Mouse (Mus musculus) bone marrow macrophage, adult 2 months (primary cell): ENCODE measurements around the gene Tfap2d. TPM values are rescaled to one million over a fixed set of nuclear protein-coding genes. Genes with fewer than 3 reads are reported as not detected.

Experiments used
- H3K27ac ChIP-seq: 2 replicates; pipeline ENCODE4 v1.5.1; 2012; ENCODE audit warnings: low read depth, low read length; ENCODE audit not compliant: insufficient read depth
- H3K4me1 ChIP-seq: 2 replicates; pipeline ENCODE4 v1.6.1; 2012; ENCODE audit warnings: low read length; ENCODE audit not compliant: control insufficient read depth, insufficient read depth
- H3K4me3 ChIP-seq: 2 replicates; pipeline ENCODE4 v1.5.1; 2012; ENCODE audit warnings: mild to moderate bottlenecking, low read length, moderate library complexity; ENCODE audit not compliant: insufficient read depth
- CTCF ChIP-seq: IDR thresholded peaks from 2 replicates; pipeline ENCODE4 v1.5.1; 2012; ENCODE audit warnings: low read depth, mild to moderate bottlenecking, low read length, moderate library complexity
- POLR2A ChIP-seq: IDR thresholded peaks from 2 replicates; pipeline ENCODE4 v1.6.1; 2012; ENCODE audit warnings: mild to moderate bottlenecking, low read depth, low read length, borderline replicate concordance
- polyA plus RNA-seq: library from polyadenylated mRNA; stranded (reverse); fragments of >200 nt; gene quantifications from 2 replicates; pipeline ENCODE4 v1.2.4, GENCODE M21; 2012; ENCODE audit not compliant: missing spikeins, insufficient read depth, insufficient read length

Gene Tfap2d
- polyA plus RNA-seq, 1 experiment = not detected

DNA sequence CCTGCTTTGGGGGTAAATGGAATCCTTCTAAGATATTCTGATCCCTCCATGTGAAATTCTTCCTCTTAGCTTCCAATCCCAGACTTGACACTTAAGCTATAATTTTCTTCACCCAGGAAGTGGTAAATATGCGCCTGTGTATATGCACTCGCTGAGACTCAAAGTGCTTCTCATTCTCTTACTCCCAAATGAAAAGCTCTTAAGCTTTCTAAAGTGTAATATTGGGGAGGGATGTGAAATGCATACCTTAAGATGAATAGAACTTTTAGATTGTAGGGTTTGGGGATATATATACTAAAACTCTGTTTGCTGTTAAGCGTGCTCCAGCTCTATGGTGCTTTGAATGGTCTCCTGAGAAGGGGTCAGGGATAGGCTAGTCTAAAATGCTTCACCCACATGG lies 5.0 kb downstream of the Tfap2d start:
- TF ChIP-seq CTCF (no peak), POLR2A (no peak)
- H3K4me1 ChIP-seq = no peaks in the 10 kb centered on the region
- H3K4me3 ChIP-seq = no peak overlapping the region
- no peak overlapping the region for H3K27ac ChIP-seq

DNA sequence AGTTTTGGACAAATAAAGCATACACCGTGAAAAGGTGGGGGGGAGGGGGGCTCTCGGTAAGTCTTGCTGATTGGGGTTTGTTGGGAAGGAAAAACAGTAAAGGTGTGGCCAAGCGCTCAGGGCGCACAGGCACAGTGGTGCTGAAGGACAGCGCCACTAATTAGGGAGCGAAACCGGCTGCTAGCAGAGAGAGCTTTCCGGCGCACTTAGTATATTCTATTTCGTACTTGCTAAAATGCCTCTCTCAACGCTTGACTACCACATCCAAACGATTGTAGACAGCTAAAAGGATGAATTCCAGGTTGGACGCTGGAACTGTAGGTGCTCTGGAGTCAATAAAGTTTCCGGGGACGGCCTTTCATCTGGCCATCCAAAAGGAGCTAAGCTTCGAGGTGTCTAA lies 6.9 kb downstream of the Tfap2d start:
- Histone ChIP-seq H3K4me1 (no peaks in the 10 kb centered on the region), H3K4me3 (no peak overlapping the region), H3K27ac (no peak overlapping the region)
- TF ChIP-seq POLR2A (no peak), CTCF (no peak)

DNA sequence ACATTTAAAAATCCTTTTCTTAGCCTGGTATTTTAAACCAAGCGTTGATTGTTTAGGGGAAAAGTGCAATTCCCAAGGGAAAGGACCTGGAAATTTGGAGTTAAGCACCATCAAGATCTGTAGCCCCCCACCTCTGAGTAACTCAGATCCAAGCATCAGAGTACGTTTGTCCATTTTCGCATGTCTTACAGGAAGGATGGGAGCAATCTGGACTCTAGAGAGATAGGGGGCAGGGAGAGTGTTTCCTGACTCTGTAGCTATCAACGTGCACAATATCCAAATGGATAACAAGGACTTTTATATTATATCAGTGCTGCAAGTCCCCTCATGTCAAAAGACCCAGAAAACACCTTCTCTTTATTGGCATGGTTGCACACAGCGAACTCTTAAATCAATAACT lies 7.4 kb downstream of the Tfap2d start:
- Histone ChIP-seq H3K4me3 (no peak overlapping the region), H3K4me1 (no peaks in the 10 kb centered on the region), H3K27ac (no peak overlapping the region)
- TF ChIP-seq CTCF = no peak
- no peak for TF ChIP-seq POLR2A

DNA sequence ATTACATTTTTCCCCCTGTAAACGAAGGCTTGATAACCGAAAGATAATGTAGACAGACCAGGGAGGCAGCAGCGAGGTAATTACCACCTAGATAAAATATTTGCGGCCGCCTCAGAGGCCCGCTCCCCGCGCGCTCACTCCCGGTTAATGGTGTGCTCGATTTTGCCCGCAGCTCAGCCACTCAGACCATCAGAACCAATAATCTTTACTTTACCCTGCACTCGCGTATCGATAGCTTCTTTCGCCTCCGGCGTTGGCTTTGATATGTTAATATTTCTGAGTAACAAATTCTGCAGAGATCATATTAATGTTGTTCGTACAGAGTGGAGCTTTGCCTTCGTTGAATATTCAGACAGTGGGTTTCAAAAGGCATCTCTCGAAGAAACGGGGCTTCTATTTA lies 8.2 kb downstream of the Tfap2d start:
- H3K27ac ChIP-seq = no peak overlapping the region
- TF ChIP-seq POLR2A = no peak
- TF ChIP-seq CTCF = no peak
- H3K4me3 ChIP-seq = no peak overlapping the region
- no peaks in the 10 kb centered on the region for H3K4me1 ChIP-seq

DNA sequence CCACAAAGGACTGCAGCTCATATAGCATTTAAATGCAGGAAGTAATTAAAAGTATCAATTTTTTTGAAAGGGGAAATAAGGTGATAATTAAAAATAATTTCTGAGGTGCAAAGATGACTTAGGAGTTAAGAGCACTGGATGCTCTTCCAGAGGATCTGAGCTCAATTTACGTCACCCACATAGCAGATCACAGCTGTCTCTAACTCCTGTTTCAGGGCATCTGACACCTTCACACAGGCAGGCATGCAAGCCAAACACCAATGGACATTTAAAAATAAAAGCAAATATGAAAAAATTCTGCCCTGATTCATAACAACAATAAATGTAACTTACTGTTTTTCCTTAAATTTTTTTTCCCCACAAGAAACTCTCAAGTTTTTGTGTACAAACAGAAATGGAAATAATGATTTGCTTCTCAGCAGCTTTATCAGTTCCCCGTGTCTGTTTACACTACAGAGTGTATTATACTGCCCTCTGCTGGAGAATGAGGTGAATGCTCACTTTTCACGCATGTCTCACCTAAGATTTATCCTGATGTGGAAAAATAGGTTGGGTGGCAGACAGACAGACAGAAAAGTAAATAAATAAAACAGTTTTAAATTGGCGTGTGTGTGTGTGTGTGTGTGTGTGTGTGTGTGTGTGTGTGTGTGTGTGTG lies 76.0 kb downstream of the Tfap2d start:
- no peaks in the 10 kb centered on the region for H3K4me1 ChIP-seq
- no peak overlapping the region for H3K27ac ChIP-seq

DNA sequence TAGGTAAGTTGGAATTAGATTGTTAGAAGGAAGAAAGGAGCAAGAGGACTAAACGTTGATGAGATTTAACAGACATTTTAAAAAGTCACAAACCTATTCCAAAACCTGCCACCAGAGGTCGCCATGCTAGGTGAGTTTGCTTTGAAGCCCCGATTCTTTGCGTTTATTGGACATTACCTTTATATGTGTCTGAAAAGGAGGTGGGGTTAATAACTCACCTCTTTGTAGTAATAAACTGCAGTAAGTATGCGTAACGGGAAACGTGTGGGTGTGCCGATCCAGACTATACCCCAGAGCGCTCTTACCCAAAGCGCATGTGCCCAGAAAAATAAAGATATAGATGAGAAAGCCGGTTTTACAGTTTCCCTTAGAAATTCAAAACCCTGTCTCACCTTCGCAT lies 102.8 kb downstream of the Tfap2d start:
- Histone ChIP-seq H3K27ac (no peak overlapping the region), H3K4me3 (peak overlapping the region; percentile 2; the same call in 1 of the 2 replicates), H3K4me1 (no peaks in the 10 kb centered on the region)
- TF ChIP-seq POLR2A = no peak
- peak; percentile 66; the same call in 1 of the 2 replicates for TF ChIP-seq CTCF

More for the DNA sequence above, 76.0 kb downstream of the Tfap2d start:
- no peak overlapping the region for H3K4me3 ChIP-seq
- TF ChIP-seq POLR2A (no peak), CTCF (no peak)

DNA sequence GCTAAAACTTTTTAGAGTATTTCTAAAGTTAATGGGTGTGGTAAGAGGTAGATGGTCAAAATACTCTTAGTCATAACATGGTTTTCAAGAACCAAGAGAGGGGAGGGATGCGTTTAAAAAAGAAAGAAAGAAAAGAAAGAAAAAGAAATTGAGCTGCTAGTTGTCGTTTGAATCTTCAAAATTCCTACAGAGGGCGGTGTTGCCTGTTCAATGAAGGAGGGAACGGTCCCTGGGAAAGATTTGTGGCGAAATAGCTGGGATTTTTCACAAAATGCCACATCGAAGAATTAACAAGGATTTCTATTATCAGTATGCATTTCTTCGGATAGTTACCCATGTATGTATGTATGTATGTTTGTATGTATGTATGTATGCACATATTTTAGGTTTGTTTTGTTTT lies 103.4 kb downstream of the Tfap2d start:
- H3K27ac ChIP-seq = no peak overlapping the region
- no peaks in the 10 kb centered on the region for H3K4me1 ChIP-seq
- no peak overlapping the region for H3K4me3 ChIP-seq
- TF ChIP-seq CTCF = no peak
- no peak for TF ChIP-seq POLR2A

DNA sequence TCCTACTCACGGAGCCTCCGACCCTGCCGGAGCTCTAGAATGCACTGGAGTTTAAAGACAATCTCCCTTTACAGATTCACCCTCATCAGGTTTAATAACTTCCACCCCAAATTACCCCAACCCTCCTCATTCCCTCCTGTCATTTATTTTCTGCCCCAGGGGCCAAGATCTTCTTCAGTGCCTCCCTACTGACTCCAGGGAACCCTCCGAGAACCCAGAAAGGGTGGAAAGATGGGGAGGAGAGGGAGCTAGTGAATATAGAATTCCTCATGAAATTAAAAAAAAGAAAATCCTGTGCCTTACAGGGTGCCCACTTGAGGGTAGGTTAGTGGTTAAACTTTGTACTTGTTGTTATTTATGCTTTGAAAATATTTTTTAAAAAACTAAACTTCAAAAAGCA lies 104.8 kb downstream of the Tfap2d start:
- Histone ChIP-seq H3K4me3 (no peak overlapping the region), H3K4me1 (no peaks in the 10 kb centered on the region), H3K27ac (no peak overlapping the region)
- TF ChIP-seq POLR2A (no peak), CTCF (no peak)

DNA sequence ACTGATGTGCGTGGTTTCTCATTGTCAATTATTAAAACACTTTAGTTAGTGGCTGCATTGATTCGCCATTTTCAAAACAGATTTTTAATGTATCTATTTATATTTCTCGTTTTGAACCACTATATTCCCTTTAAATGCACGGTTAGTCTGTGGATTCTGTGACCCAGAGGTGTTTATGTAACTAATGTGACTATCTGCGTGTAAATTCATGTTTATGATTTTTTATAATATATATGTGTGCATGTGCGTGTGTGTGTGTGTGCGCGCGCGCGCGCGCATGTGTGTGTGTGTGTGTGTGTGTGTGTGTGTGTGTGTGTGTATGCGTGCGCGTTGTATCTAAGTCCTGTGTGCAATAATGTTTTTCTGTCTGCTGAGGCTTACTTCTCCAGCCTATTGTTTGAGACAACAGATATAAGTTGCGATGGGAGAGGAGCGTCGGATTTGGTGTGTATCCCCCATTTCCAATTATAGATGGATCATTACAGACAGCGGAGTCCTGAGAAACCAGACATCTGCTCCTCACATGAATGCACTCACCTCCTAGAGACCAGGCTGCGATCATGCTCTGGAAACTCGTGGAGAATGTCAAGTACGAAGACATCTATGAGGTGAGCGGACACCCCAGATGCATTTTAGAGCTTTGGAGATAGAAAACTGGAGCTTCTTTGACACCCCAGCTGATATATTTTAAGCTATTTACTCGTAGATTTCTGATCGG lies 106.0 kb downstream of the Tfap2d start, which contains the start of gene Tfap2b:
Gene Tfap2b, plus strand, starts transcription at position 274 of the 718 bp plus-strand sequence.
- H3K27ac ChIP-seq = no peak within 1 kb of the TSS
- no peaks in the 10 kb centered on the region for H3K4me1 ChIP-seq
- TF ChIP-seq POLR2A (no peak), CTCF (no peak)
- peak within 1 kb of the TSS; percentile 24; the same call in 1 of the 2 replicates for H3K4me3 ChIP-seq

DNA sequence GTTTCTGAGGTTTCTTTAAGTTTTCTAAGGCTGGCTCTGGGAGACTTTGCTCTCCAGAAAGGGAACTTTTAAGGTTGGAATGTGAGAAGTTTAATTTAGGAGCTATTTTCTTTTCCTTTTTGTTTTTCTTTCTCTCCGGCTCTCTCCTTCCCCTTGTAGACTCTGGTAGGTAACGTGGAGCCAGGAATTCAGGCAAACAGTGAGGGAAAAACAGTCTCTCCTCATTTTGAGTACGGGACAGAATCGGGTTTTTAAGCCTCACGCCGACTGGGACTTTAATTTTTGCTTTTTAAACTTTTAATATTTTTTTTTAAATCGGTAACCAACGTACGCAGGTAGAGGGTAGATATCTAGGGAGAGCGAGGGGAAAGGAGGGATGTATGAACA lies 106.5 kb downstream of the Tfap2d start:
- Histone ChIP-seq H3K27ac (no peak overlapping the region), H3K4me3 (no peak overlapping the region), H3K4me1 (no peaks in the 10 kb centered on the region)
- no peak for TF ChIP-seq POLR2A
- no peak for TF ChIP-seq CTCF

DNA sequence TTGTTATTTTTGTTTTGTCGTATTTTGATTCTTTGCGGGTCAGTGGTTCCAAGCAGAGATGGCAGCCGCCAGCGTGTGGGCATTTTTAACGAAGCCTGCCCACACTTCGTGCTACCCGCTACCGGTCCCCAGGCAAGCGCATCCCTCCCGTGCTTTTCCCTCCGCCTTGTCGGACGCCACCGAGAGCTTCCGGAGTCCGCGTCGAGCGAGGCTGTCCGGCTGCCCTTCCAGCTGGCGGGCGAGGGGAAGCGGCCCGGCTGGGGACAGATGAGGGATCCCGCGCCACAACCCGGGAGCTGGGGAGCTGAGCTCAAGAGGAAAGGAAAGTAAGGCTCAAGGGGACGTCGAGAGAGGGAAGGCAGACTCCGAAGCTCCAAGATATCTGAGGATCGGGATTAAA lies 107.0 kb downstream of the Tfap2d start:
- no peaks in the 10 kb centered on the region for H3K4me1 ChIP-seq
- H3K27ac ChIP-seq = no peak overlapping the region
- H3K4me3 ChIP-seq = peak overlapping the region; percentile 24; the same call in 1 of the 2 replicates
- no peak for TF ChIP-seq POLR2A
